Mouse (Mus musculus): ENCODE results near the gene Oprm1. TPM values are rescaled to one million over a fixed set of nuclear protein-coding genes. Genes with fewer than 3 reads are reported as not detected.
A peak's percentile ranks its signal among the peaks of the same experiment; 100 is the strongest.

Gene Oprm1
- polyA plus RNA-seq, 1 experiment from 2014 or later: 3.2 TPM

DNA sequence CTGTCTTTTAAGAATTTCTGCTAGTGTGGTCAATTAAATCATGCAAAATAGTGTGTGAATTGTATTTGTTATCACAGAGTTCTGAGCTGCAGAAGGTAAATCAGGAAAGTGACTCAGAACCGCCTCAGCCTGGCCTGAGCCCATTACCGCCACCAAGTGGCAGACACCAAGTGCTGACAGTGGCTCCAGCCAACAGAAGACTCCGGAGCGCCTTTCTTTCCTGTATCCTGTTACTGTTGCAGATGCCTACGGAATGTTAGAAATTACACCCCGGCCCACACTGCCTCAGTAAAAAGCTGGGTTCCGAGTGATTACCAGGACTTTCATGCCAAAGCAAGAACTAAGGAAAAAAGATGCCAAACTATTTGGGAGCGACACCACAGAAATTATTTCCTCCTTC is 317.9 kb downstream of the Oprm1 start:
- peak overlapping the region; percentile 2 for H3K4me2 ChIP-seq (ENCODE audit: low read length)
- H3K27ac ChIP-seq (ENCODE audit: low read depth, low read length): peak overlapping the region; percentile 31; the same call in 1 of the 2 replicates
- peak; percentile 88 for ATAC-seq
- no peaks in the 10 kb centered on the region for H3K27me3 ChIP-seq (replicated peaks; ENCODE audit: control insufficient read depth, insufficient read depth, low read length)
- H3K9ac ChIP-seq (ENCODE audit: low read depth, low read length): no peak overlapping the region
- H3K9me3 ChIP-seq (ENCODE audit: control insufficient read depth, low read length): no peaks in the 10 kb centered on the region
- WGBS: 17% methylated on average over 8 of the region's 8 CpGs
- H3K36me3 ChIP-seq (ENCODE audit: control insufficient read depth, insufficient read depth, low read length): no peaks in the 10 kb centered on the region
- no peaks in the 10 kb centered on the region; the same call in 1 of the 2 replicates for H3K4me1 ChIP-seq (ENCODE audit: control insufficient read depth, insufficient read depth, low read depth, low read length)
- no peak overlapping the region for H3K4me3 ChIP-seq (ENCODE audit: low read length)

- Histone ChIP-seq H3K4me2 (ENCODE audit: low read length) (peak overlapping the region; percentile 2; the same call in 1 of the 2 replicates), H3K27ac (ENCODE audit: low read depth, low read length) (peak overlapping the region; percentile 31), H3K4me1 (ENCODE audit: control insufficient read depth, insufficient read depth, low read depth, low read length) (no peaks in the 10 kb centered on the region; the same call in 1 of the 2 replicates), H3K27me3 (replicated peaks; ENCODE audit: control insufficient read depth, insufficient read depth, low read length) (no peaks in the 10 kb centered on the region), H3K9me3 (ENCODE audit: control insufficient read depth, low read length) (no peaks in the 10 kb centered on the region), H3K9ac (ENCODE audit: low read depth, low read length) (no peak overlapping the region), H3K4me3 (ENCODE audit: low read length) (no peak overlapping the region), H3K36me3 (ENCODE audit: control insufficient read depth, insufficient read depth, low read length) (no peaks in the 10 kb centered on the region)
- 58% methylated on average over 7 of the region's 8 CpGs for WGBS
- ATAC-seq: peak; percentile 31; the same call in 1 of the 2 replicates
Observed at GRCm38 (mm10) chr10:7076662-7077211, 318.4 kb downstream of the Oprm1 start.

- H3K27ac ChIP-seq (ENCODE audit: low read depth, low read length): no peak overlapping the region
- peak; percentile 74 for ATAC-seq
Observed at GRCm38 (mm10) chr10:7077389-7077808, 319.1 kb downstream of the Oprm1 start.

DNA sequence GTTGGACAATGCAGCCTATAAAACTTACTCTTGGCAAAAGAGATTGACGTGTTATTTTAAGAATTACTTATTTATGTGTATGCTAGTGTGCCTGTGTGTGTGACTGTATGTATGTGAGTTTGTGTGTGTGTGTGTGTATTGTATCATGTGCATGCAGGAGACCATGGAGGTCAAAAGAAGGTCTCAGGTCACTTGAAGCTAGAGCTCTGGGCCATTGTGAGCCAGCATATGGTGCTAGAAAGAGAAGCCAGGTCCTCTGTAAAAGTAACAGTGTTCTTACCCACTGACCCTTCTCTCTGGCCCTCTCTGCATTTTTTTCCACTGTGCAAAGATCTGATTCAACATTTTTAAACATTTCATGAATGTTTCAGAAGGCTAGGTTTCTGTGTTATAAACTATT is 319.7 kb downstream of the Oprm1 start:
- no peak overlapping the region for H3K4me3 ChIP-seq (ENCODE audit: low read length)

More at GRCm38 (mm10) chr10:7077389-7077808, 319.1 kb downstream of the Oprm1 start:
- no peaks in the 10 kb centered on the region for H3K36me3 ChIP-seq (ENCODE audit: control insufficient read depth, insufficient read depth, low read length)
- 72% methylated on average over 7 of the region's 7 CpGs for WGBS
- H3K27me3 ChIP-seq (replicated peaks; ENCODE audit: control insufficient read depth, insufficient read depth, low read length): no peaks in the 10 kb centered on the region
- H3K4me1 ChIP-seq (ENCODE audit: control insufficient read depth, insufficient read depth, low read depth, low read length): no peaks in the 10 kb centered on the region; the same call in 1 of the 2 replicates
- H3K4me2 ChIP-seq (ENCODE audit: low read length): no peak overlapping the region
- no peak overlapping the region for H3K4me3 ChIP-seq (ENCODE audit: low read length)
- no peak overlapping the region for H3K9ac ChIP-seq (ENCODE audit: low read depth, low read length)
- no peaks in the 10 kb centered on the region for H3K9me3 ChIP-seq (ENCODE audit: control insufficient read depth, low read length)

More for the DNA sequence above, 319.7 kb downstream of the Oprm1 start:
- H3K9ac ChIP-seq (ENCODE audit: low read depth, low read length): no peak overlapping the region
- H3K9me3 ChIP-seq (ENCODE audit: control insufficient read depth, low read length): no peaks in the 10 kb centered on the region
- H3K4me1 ChIP-seq (ENCODE audit: control insufficient read depth, insufficient read depth, low read depth, low read length): no peaks in the 10 kb centered on the region; the same call in 1 of the 2 replicates
- H3K36me3 ChIP-seq (ENCODE audit: control insufficient read depth, insufficient read depth, low read length): no peaks in the 10 kb centered on the region
- WGBS: 89% methylated on average over 1 of the region's 1 CpGs
- H3K27me3 ChIP-seq (replicated peaks; ENCODE audit: control insufficient read depth, insufficient read depth, low read length): no peaks in the 10 kb centered on the region
- ATAC-seq: no peak
- no peak overlapping the region for H3K27ac ChIP-seq (ENCODE audit: low read depth, low read length)
- H3K4me2 ChIP-seq (ENCODE audit: low read length): no peak overlapping the region

Other genes starting within 250 kb of the Oprm1 start
- not detected in 2 replicates for gene Gm10945, start 3.3 kb downstream of the Oprm1 start, polyA plus RNA-seq (2015; fragmentation: Nextera tagmentation; extraction: Ambion mirVana)